Mouse (Mus musculus) limb, embryonic 11.5 days (tissue): ENCODE results near the gene Carns1. TPM values are rescaled to one million over a fixed set of nuclear protein-coding genes. Genes with fewer than 3 reads are reported as not detected.

Experiments
- ATAC-seq: fragments of 200-750 bp; cut with Nextera tagmentation; 2 replicates; pipeline ENCODE4 v1.8.0; 2017; ENCODE audit warnings: low read depth; ENCODE audit not compliant: insufficient number of reproducible peaks, low FRiP score, low TSS enrichment
- DNase-seq: peaks from one replicate; pipeline ENCODE4 v3.0.0-alpha.2; 2015; ENCODE audit warnings: low spot score
- H3K27ac ChIP-seq: fragments of 300-500 bp; sonication (generic); replicated peaks from 2 replicates; pipeline ENCODE4 v1.5.1; 2014; ENCODE audit warnings: low read depth, mild to moderate bottlenecking, low read length
- H3K27me3 ChIP-seq: fragments of 300-500 bp; sonication (generic); 2 replicates; pipeline ENCODE4 v1.6.1; 2014; ENCODE audit warnings: mild to moderate bottlenecking, low read length, mixed read lengths; ENCODE audit not compliant: control insufficient read depth, insufficient read depth
- H3K36me3 ChIP-seq: fragments of 300-500 bp; sonication (generic); 2 replicates; pipeline ENCODE4 v1.6.1; 2014; ENCODE audit warnings: mild to moderate bottlenecking, low read length, moderate library complexity, mixed read lengths; ENCODE audit not compliant: control insufficient read depth, insufficient read depth
- H3K4me1 ChIP-seq: fragments of 300-500 bp; sonication (generic); 2 replicates; pipeline ENCODE4 v1.6.1; 2014; ENCODE audit warnings: low read length, mixed read lengths; ENCODE audit not compliant: control insufficient read depth, insufficient read depth
- H3K4me2 ChIP-seq: fragments of 300-500 bp; sonication (generic); 2 replicates; pipeline ENCODE4 v1.6.1; 2014; ENCODE audit warnings: low read depth, mild to moderate bottlenecking, moderate library complexity; ENCODE audit not compliant: severe bottlenecking
- H3K4me3 ChIP-seq: fragments of 300-500 bp; sonication (generic); 2 replicates; pipeline ENCODE4 v1.5.1; 2014; ENCODE audit warnings: low read depth, low read length
- H3K9ac ChIP-seq: fragments of 300-500 bp; sonication (generic); 2 replicates; pipeline ENCODE4 v1.6.1; 2014; ENCODE audit warnings: mild to moderate bottlenecking, low read length
- H3K9me3 ChIP-seq: fragments of 300-500 bp; sonication (generic); 2 replicates; pipeline ENCODE4 v1.6.1; 2016; ENCODE audit warnings: low read length; ENCODE audit not compliant: control insufficient read depth
- WGBS: fragments of 180-500 bp; shearing (Covaris S2); extraction: QIAGEN DNeasy Blood & Tissue Kit; methylation state at CpG from one replicate; pipeline ENCODE4 v1.1.7; 2014; 5-methylcytosine and 5-hydroxymethylcytosine counted together
- polyA plus RNA-seq: library from polyadenylated mRNA; unstranded; fragments of >200 nt; fragmentation: Nextera tagmentation; extraction: Ambion mirVana; gene quantifications from 2 replicates; pipeline ENCODE4 v1.2.1, GENCODE M21; 2014

Carns1 gene
- polyA plus RNA-seq: 2.1 TPM in 2 replicates

DNA sequence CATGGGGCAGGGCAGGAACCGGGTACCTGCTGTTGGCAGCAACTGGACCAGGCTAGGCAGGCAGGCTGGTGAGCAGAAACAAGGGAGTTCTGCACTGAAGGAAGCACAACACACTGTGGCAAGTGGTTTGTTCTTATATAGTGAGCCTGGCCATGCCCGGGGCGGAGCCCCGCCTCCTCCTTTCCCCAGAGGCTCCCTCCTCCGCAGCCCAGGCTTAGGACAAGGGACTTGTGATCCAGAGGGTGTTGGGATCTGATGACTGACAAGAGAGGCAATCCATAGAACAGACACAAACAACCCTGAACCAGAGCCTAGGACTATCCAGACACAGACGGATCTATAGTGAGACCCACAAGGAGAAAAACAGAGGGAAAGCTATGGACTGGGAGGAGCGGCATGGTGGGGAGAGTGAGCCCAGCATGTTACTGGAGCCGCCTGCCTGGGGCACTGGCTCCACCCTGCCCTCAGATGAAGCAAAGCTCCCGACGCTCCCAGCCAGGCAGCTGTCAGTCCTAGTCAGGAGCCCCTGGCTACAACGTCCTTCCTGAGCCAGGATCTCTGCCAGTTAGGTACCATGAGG lies at the start of gene Carns1:
Gene Carns1 (minus strand): TSS at position 112 of the 580 bp plus-strand sequence.
- Histone ChIP-seq H3K9ac (no peak within 1 kb of the TSS), H3K4me3 (no peak within 1 kb of the TSS), H3K36me3 (no peaks in the 10 kb centered on the region; the same call in 1 of the 2 replicates), H3K27ac (no peak within 1 kb of the TSS), H3K27me3 (no peaks in the 10 kb centered on the region), H3K4me2 (peak within 1 kb of the TSS; percentile 38; the same call in 1 of the 2 replicates), H3K4me1 (peaks cover 10% of the 10 kb centered on the region), H3K9me3 (no peaks in the 10 kb centered on the region)
- ATAC-seq: no peak
- no peak for DNase-seq
- 4% methylated on average over 11 of the region's 11 CpGs for WGBS

DNA sequence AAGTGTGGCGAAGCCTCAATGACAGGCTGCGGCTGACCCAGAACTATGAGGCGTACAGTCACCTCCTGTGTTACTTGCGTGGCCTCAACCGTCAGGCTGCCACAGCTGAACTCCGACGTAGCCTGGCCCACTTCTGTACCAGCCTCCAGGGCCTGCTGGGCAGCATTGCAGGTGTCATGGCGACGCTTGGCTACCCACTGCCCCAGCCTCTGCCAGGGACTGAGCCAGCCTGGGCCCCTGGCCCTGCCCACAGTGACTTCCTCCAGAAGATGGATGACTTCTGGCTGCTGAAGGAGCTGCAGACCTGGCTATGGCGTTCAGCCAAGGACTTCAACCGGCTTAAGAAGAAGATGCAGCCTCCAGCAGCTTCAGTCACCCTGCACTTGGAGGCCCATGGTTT lies 46.9 kb upstream of the Carns1 start:
- DNase-seq (no peak), ATAC-seq (no peak)
- H3K4me1 ChIP-seq: peaks cover 13% of the 10 kb centered on the region
- no peak overlapping the region for H3K27ac ChIP-seq
- H3K9ac ChIP-seq: no peak overlapping the region
- H3K4me2 ChIP-seq: no peak overlapping the region
- peaks cover 8% of the 10 kb centered on the region for H3K36me3 ChIP-seq
- H3K4me3 ChIP-seq: no peak overlapping the region
- no peaks in the 10 kb centered on the region for H3K27me3 ChIP-seq
- WGBS: 76% methylated on average over 11 of the region's 11 CpGs
- no peaks in the 10 kb centered on the region for H3K9me3 ChIP-seq

DNA sequence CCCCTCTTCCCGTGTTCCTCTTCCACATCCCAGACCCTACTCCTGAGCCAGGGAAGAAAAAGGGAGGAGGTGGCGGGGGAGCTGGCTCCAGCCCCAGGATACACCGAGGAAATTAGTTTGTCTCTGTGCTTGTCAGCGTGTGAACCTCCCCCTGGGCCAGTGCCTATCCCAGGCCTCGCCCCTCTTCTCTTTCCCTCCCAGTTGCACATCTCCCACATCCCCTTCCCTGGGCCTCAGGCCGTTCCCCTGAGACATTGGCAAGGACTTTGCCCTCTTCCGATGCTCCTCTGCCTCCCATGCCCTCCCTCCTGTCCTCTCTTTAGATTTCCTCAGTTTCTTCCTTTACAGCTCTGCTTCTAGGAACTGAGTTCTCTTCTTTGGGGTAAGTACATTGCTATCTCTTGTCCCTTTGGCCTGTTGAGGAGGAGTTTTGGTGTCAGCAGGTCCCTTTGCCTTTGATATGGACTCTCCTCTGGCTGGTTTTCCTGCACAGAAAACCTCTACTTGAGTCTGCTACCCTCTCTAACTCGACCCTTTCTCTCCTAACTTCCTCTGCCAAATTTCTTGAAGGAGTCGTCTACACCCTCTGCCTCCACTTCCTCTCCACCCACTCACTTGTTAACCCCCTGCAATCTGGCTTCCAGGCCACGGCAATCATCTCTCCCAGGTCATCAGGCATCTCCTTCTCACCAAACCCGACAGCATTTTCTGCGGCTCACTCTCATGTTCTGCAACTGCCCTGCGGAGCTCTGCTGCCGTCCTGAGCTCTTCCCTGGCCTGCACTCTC lies 45.9 kb upstream of the Carns1 start:
- DNase-seq (no peak), ATAC-seq (no peak)
- Histone ChIP-seq H3K9ac (no peak overlapping the region), H3K9me3 (no peaks in the 10 kb centered on the region), H3K27me3 (no peaks in the 10 kb centered on the region), H3K4me1 (peaks cover 24% of the 10 kb centered on the region), H3K4me3 (no peak overlapping the region), H3K4me2 (no peak overlapping the region), H3K27ac (no peak overlapping the region), H3K36me3 (peaks cover 8% of the 10 kb centered on the region)
- WGBS: 33% methylated on average over 14 of the region's 14 CpGs

DNA sequence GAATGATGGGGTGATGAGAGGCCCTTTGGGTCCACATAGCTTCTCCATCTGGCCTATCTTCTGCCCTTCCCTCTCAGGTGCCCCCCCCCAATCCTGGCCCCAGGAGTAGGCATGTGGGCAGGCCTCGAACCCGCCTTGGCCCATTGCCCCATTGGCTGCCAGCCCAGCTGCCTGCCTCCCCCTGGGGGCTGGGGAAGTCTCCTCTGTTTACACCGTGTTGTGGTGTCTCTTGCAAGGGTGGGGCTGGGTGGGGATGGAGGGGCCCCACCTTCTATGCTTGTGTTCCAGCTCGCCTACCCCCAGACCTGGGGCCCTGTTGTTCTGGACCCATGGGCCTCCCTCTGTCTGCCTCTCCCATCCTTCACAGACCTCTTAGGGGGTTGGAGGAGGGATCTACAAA lies 45.1 kb upstream of the Carns1 start:
- Histone ChIP-seq H3K9me3 (no peaks in the 10 kb centered on the region), H3K27ac (no peak overlapping the region), H3K36me3 (peaks cover 8% of the 10 kb centered on the region), H3K4me1 (peaks cover 30% of the 10 kb centered on the region), H3K27me3 (no peaks in the 10 kb centered on the region), H3K4me3 (no peak overlapping the region), H3K9ac (no peak overlapping the region), H3K4me2 (no peak overlapping the region)
- 73% methylated on average over 4 of the region's 4 CpGs for WGBS
- DNase-seq: no peak
- ATAC-seq: no peak

DNA sequence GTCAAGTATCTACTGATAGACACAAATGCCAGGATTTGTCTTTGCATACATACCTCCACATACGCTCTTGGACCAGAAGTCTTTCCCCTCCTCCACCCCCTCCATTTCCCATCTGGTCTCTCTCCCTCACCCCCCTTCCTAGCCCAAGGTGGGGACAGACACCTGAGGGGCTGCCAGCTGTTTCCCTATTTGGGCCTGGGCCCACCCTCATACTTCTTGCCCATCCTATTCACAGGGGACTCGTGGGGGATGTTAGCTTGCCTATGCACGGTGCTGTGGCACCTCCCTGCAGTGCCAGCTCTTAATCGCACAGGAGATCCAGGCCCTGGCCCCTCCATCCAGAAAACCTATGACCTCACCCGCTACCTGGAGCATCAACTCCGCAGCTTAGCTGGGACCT lies 44.7 kb upstream of the Carns1 start:
- Histone ChIP-seq H3K27ac (no peak overlapping the region), H3K4me2 (no peak overlapping the region), H3K27me3 (no peaks in the 10 kb centered on the region), H3K9me3 (no peaks in the 10 kb centered on the region), H3K36me3 (peaks cover 8% of the 10 kb centered on the region), H3K9ac (no peak overlapping the region), H3K4me3 (no peak overlapping the region), H3K4me1 (peaks cover 30% of the 10 kb centered on the region)
- DNase-seq: no peak
- 85% methylated on average over 6 of the region's 6 CpGs for WGBS
- no peak for ATAC-seq

DNA sequence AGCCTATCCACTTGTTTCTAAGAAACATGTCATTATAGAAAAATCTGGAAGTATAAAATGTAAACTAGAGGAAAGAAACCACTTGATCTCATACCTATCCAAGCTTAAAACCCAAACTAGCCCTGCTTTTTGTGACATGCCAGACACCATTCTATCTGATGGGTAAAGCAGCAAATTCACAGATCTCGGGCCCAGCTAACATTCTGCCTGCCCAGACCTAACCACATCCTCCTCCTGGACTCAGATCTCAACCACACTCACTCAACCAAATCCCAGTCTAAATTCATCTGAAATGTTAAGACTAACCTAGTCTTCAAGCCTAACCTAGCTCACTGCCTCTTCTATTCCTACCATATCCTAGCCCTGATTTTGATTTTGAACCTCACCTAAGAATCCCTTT lies 43.5 kb upstream of the Carns1 start:
- WGBS: 84% methylated on average over 1 of the region's 1 CpGs
- Histone ChIP-seq H3K9me3 (no peaks in the 10 kb centered on the region), H3K36me3 (peaks cover 8% of the 10 kb centered on the region), H3K27me3 (no peaks in the 10 kb centered on the region), H3K4me1 (peaks cover 33% of the 10 kb centered on the region), H3K27ac (no peak overlapping the region), H3K4me2 (no peak overlapping the region), H3K4me3 (no peak overlapping the region), H3K9ac (no peak overlapping the region)
- ATAC-seq: no peak
- no peak for DNase-seq

DNA sequence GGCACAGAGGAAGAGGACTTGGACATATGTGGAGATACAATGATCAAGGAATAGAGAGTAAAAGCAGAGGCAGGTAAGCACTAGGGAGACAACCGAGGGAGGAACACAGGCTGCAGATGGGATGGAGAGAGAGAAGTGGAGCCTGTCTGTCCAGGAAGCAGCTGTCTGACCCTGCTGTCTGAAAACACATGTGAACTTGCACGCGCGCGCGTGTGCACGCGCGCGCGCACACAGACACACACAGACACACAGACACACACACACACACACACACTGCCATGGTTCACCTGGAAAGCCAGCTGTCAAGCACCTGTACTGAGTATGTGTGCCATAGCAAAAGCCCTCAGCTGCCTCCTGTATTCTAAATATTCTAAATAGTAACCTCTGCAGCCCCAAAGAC lies 43.0 kb upstream of the Carns1 start:
- no peak overlapping the region for H3K4me2 ChIP-seq
- H3K9ac ChIP-seq: no peak overlapping the region; the same call in 1 of the 2 replicates
- no peak for ATAC-seq

DNA sequence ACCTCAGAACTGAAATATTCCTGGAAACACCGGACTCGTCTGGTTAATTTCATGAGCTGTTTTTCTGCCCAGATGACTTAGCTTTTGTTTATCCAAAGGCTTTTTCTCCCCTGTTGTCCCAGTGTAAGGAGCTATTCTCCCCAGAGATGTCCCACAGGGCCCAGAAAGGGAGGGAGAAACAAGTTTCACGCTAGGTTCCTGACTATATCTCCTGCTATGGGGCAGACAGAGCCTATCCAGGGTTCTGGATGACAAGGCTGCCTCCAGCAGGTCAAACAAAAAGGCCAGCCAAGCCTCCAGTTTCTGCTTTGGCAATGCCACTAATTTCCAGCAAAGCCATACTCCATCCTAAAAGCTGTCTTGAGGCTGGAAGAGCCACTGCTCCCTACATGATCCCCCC lies 42.6 kb upstream of the Carns1 start:
- Histone ChIP-seq H3K4me3 (no peak overlapping the region), H3K36me3 (peaks cover 8% of the 10 kb centered on the region), H3K4me1 (peaks cover 42% of the 10 kb centered on the region), H3K27me3 (no peaks in the 10 kb centered on the region), H3K4me2 (peak overlapping the region; percentile 86; the same call in 1 of the 2 replicates), H3K9me3 (no peaks in the 10 kb centered on the region), H3K27ac (no peak overlapping the region), H3K9ac (no peak overlapping the region; the same call in 1 of the 2 replicates)
- no peak for ATAC-seq
- WGBS: 46% methylated on average over 3 of the region's 3 CpGs
- no peak for DNase-seq

More for the DNA sequence above, 43.0 kb upstream of the Carns1 start:
- no peaks in the 10 kb centered on the region for H3K27me3 ChIP-seq
- H3K4me3 ChIP-seq: no peak overlapping the region
- H3K9me3 ChIP-seq: no peaks in the 10 kb centered on the region
- peaks cover 37% of the 10 kb centered on the region for H3K4me1 ChIP-seq
- peaks cover 8% of the 10 kb centered on the region for H3K36me3 ChIP-seq
- DNase-seq: no peak
- 78% methylated on average over 11 of the region's 11 CpGs for WGBS
- no peak overlapping the region for H3K27ac ChIP-seq
